Mouse (Mus musculus) urinary bladder, postnatal 14 days (tissue): ENCODE data around the gene Bco2.

ENCODE experiments used
- DNase-seq: peaks from one replicate; pipeline ENCODE4 v3.0.0; 2021; ENCODE audit warnings: low spot score

The Bco2 gene

GRCm38 (mm10) chr9:50555094-50555446 lies at the start of gene Bco2:
Gene Bco2, minus strand, starts transcription at chr9:50555181.
- no peak for DNase-seq

- no peak for DNase-seq
Observed at GRCm38 (mm10) chr9:50604338-50604737, 49.4 kb upstream of the Bco2 start.

GRCm38 (mm10) chr9:50603998-50604324 lies 49.0 kb upstream of the Bco2 start:
- DNase-seq = no peak

GRCm38 (mm10) chr9:50603189-50603997 lies 48.4 kb upstream of the Bco2 start, which contains the start of the genes Sdhd and Timm8b:
Gene Sdhd, minus strand, starts transcription at chr9:50603812.
Gene Timm8b, plus strand, starts transcription at chr9:50603910.
- peak; percentile 93 for DNase-seq

GRCm38 (mm10) chr9:50602055-50602845 lies 47.3 kb upstream of the Bco2 start:
- DNase-seq = no peak

GRCm38 (mm10) chr9:50601536-50601935 lies 46.6 kb upstream of the Bco2 start:
- DNase-seq = no peak

GRCm38 (mm10) chr9:50596973-50597372 lies 42.0 kb upstream of the Bco2 start:
- no peak for DNase-seq

- no peak for DNase-seq
Observed at GRCm38 (mm10) chr9:50594794-50595417, 39.9 kb upstream of the Bco2 start.

- DNase-seq = peak; percentile 20
Observed at GRCm38 (mm10) chr9:50593544-50593943, 38.6 kb upstream of the Bco2 start.

GRCm38 (mm10) chr9:50592955-50593354 lies 38.0 kb upstream of the Bco2 start:
- no peak for DNase-seq

GRCm38 (mm10) chr9:50590856-50591518 lies 36.0 kb upstream of the Bco2 start:
- no peak for DNase-seq

GRCm38 (mm10) chr9:50586955-50587354 lies 32.0 kb upstream of the Bco2 start:
- DNase-seq = no peak

GRCm38 (mm10) chr9:50585145-50585818 lies 30.3 kb upstream of the Bco2 start:
- no peak for DNase-seq

GRCm38 (mm10) chr9:50580370-50580769 lies 25.4 kb upstream of the Bco2 start:
- DNase-seq = no peak

- DNase-seq = peak; percentile 34
Observed at GRCm38 (mm10) chr9:50569599-50570525, 14.9 kb upstream of the Bco2 start.

GRCm38 (mm10) chr9:50567881-50568280 lies 12.9 kb upstream of the Bco2 start:
- no peak for DNase-seq

GRCm38 (mm10) chr9:50567372-50567771 lies 12.4 kb upstream of the Bco2 start:
- DNase-seq = no peak

- DNase-seq = no peak
Observed at GRCm38 (mm10) chr9:50565940-50566339, 11.0 kb upstream of the Bco2 start.

- peak; percentile 40 for DNase-seq
Observed at GRCm38 (mm10) chr9:50565173-50565572, 10.2 kb upstream of the Bco2 start.

- DNase-seq = no peak
Observed at GRCm38 (mm10) chr9:50561918-50562360, 7.0 kb upstream of the Bco2 start.
